Comparison of ENCODE assay signal across 12 mouse cellular contexts in genomic region chr14:46439461-46440048, GRCm38 (mm10). TPM values are rescaled to one million over a fixed set of nuclear protein-coding genes. Genes with fewer than 3 reads are reported as not detected.
"Had no signal": no experiment of that assay in that cellular context is flagged by ENCODE, and none has a peak within 500 bp of the region (broad histone marks: within the 10 kb centered on the region; RNA-seq: fewer than 3 reads in every experiment).

No protein-coding gene starts in this region.

- H3K4me2 ChIP-seq: intestine, embryonic 15.5 days; liver, embryonic 13.5 days; midbrain, embryonic 13.5 days had no signal

- DNase-seq: kidney, adult 18-20 months; kidney, adult 9 months; kidney, postnatal 25 days; layer of hippocampus, adult 9-11 months; liver, embryonic 13.5 days; thymus, postnatal 36 days had no signal

- ATAC-seq: intestine, embryonic 15.5 days; midbrain, embryonic 13.5 days had no signal

- H3K4me1 ChIP-seq: liver, embryonic 13.5 days had no signal

- H3K4me3 ChIP-seq: intestine, embryonic 15.5 days; layer of hippocampus, adult 2 months; liver, embryonic 13.5 days; midbrain, embryonic 13.5 days had no signal

- H3K27ac ChIP-seq: intestine, embryonic 15.5 days; kidney, postnatal 0 days; layer of hippocampus, adult 2 months; liver, embryonic 13.5 days; macrophage; midbrain, embryonic 13.5 days; stomach, postnatal 0 days had no signal

- H3K27me3 ChIP-seq: intestine, embryonic 15.5 days; liver, embryonic 13.5 days; midbrain, embryonic 13.5 days had no signal

- H3K36me3 ChIP-seq: intestine, embryonic 15.5 days; liver, embryonic 13.5 days; midbrain, embryonic 13.5 days had no signal

- H3K9ac ChIP-seq: intestine, embryonic 15.5 days; liver, embryonic 13.5 days; midbrain, embryonic 13.5 days had no signal

- H3K9me3 ChIP-seq: intestine, embryonic 15.5 days; liver, embryonic 13.5 days; midbrain, embryonic 13.5 days had no signal

RNA-seq across cellular contexts. Expression of gene Bmp4, which starts 49.1 kb away (rescaled TPM):
- polyA plus RNA-seq: macrophage had no signal
